Mouse (Mus musculus) right cerebral cortex, adult 18-20 months (tissue): ENCODE results near the gene Clasp2.
"Not testable (repeated sequence)": the region's sequence is repeated elsewhere in the genome, so short reads cannot be mapped to it uniquely, and the experiment has no call there.

Experiments
- DNase-seq: peaks from one replicate; pipeline ENCODE4 v3.0.0; 2022; ENCODE audit warnings: mixed read lengths

The Clasp2 gene

GRCm38 (mm10) chr9:113741108-113741636, at the start of gene Clasp2:
Gene Clasp2, plus strand, starts transcription at chr9:113741473.
- peak; percentile 77 for DNase-seq

DNA sequence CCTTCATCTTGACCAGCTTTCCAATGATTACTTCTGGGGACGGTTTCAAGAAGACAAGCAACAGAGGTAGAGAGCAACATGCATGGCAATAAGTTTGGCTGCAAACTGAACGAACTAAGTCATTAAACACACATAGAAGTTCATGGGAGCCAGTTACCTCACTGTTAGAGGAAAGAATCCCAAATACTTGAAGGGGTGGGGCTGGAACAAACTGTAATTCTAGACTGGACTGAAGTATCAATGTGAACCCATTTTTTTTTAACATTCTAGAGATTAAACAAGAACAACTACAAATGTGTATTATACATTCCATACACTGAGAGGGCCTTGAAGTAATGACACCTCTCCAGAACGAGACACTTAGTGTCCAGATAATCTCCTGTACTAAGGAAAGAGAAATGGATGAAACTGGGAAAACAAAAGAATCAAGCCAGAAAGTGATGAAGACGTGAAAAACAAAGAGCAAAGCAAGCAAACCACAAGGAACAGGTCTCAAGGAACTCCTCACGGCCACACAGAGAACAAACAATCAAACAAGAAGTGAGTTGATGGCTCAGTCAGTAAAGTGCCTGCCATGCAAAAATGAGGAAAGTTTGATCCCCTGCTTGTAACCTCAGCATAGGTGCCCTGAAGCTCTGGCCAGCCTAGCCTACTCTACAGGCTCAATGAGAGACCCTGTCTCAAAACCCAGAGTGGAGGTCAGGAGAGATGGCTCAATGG, 39.7 kb upstream of the Clasp2 start:
- no peak for DNase-seq

GRCm38 (mm10) chr9:113706108-113706507, 35.2 kb upstream of the Clasp2 start:
- no peak for DNase-seq

- DNase-seq = no peak
These were observed 34.4 kb upstream of the Clasp2 start for GRCm38 (mm10) chr9:113706841-113707240.

GRCm38 (mm10) chr9:113707481-113708360, 33.6 kb upstream of the Clasp2 start, which contains the start of gene Pdcd6ip:
Gene Pdcd6ip, minus strand, starts transcription at chr9:113708259.
- peak; percentile 94 for DNase-seq

DNA sequence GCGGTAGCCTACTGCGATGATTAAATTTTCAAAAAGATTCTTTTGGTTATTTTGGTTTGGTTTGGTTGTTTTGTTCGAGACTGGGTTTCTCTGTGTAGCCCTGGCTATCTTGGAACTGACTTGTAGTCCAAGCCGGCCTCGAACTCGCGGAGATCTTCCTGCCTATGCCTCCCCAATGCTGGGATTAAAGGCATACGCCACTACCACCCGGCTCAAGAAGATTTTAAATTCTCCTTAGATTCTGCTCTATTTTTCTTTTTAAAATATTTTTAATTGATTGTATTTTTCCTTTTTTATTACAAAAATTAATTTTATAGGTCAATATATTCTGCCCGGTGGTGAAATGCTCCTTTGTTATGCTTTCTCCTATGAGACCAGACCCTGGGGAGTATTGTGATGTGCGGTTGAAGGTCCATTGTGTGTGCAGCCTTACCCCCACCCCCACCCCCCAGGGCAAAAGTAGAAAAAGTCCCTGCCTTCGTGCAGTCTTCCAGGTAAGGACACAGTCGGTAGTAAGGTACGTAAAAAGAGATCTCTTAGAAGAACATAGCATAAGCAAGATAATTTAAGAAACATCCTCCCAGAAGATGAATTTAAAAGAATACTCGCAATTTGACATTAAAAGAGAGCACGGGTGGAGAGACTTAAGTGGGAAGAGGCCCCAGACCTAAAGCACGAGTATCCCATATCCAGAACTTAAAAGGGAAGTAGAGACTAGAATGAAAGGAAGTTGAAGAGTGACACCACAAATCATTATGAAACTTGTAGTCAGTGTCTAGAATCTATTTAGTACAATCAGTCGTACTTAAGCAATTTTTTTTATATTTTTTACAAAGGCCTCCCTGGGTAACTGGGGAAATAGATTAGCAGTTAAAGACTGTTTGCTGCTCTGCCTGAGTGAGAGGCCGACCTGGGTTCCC, 32.7 kb upstream of the Clasp2 start:
- DNase-seq = no peak

DNA sequence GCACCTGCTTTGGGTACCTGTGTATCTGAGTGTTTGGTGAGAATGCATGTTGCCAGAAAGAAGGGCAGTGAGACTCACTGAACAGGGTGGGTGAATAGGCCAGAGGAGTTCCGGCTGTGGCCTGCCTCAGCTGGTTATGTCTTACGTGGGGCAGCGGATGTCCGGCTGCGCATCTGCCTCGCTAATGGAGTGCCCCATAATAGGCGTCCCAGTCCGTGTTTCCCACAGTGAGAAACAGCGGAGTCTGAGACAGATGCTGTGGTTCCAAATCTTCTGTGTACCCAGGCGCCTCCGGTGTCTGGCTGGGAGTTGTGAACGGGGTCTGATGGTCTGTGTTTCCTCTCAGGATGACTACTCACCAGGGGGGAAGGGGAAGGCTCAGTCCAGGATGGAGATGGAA, 30.4 kb upstream of the Clasp2 start:
- DNase-seq = no peak

DNA sequence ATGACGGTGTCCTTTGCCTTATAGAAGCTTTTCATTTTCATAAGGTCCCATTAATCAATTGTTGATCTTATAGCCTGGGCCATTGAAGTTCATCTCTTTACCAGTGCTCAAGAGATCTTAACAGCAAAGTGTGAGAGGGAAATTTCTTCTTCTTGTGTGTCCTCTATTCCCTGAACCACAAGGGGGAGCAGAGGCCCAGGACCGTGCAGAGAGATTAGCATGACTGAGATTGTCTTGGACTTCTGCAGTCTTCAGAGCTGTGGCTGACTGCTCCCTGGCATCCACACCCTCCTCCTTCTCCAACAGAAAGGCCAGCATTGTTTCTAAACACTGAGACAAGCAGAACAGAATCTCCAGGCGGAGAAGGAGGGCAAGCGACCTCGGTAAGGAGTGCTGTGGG, 22.2 kb upstream of the Clasp2 start:
- DNase-seq = peak; percentile 36

DNA sequence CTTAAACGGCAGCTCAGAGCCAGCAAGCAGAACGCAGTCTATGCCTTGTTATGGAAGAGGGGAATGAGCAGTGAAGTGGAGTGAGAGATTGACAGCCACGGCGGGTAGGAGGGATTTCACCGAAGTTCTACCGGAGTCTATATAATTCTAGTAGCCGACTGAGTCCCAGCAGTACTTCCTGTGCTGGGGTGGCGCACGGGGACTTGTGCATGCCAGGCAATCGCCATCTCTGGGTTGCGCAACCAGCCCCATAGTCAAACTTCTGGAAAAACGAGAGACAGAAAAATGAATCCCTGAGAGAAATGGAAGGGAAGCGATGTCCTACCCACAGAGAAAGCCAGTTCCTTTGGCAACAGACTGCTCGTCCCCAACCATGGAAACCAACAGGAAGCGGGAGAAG, 16.6 kb upstream of the Clasp2 start:
- no peak for DNase-seq

DNA sequence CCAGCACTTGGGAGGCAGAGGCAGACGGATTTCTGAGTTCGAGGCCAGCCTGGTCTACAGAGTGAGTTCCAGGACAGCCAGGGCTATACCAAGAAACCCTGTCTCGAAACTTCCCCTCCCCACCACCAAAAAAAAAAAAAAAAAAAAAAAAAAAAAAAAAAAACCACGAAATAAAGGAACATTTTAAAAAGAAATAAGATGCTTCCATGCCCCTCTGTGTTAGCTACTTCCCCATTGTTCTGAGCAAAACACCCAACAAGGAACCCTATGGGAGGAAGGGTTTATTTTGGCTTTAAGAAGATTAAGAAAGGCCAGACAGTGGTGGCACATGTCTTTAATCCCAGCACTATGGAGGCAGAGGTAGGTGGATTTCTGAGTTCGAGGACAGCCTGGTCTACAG, 15.7 kb upstream of the Clasp2 start:
- not testable (repeated sequence) for DNase-seq

GRCm38 (mm10) chr9:113726131-113726530, 15.1 kb upstream of the Clasp2 start:
- DNase-seq = no peak

- DNase-seq = no peak
These were observed 14.1 kb upstream of the Clasp2 start for GRCm38 (mm10) chr9:113726991-113727680.

DNA sequence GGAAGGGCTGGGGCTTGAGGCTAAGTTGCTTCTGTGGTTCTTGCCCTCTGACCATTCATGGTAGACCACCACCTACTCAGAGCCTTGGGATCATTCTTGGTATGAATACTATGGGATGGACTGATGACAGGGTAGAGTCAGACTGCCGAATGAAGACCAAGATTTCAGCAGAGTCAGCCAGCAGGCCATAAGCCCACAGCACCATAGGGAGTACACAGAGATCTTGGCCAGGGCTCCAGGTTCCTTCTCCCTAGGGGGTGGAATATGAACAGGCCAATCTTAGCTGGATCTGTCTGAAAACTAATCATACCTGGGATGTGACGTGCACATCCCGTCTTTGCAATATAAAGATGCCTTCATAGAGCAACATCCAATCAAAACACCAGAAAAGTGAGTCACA, 9.7 kb upstream of the Clasp2 start:
- no peak for DNase-seq

GRCm38 (mm10) chr9:113735920-113736319, 5.4 kb upstream of the Clasp2 start:
- no peak for DNase-seq

DNA sequence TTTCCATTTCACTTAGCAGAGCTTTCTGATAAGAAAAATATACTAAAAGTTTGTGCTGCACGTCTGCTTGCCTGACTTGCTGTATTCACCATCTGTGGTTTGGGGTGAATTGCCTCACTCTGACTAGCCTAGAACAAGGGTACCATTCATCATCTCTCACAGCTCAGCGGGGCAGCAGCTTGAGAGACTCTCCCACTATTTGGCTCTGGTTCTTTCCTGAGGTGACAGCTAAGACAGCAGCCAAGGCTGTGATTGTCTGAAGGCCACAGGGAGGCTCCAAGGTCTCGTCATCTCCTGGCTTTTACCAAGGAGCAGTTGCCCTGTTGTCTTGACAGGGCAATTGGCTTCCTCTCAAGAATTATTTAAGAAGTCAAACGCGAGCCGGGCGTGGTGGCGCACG, 3.3 kb upstream of the Clasp2 start:
- no peak for DNase-seq

- no peak for DNase-seq
These were observed 2.3 kb upstream of the Clasp2 start for GRCm38 (mm10) chr9:113738941-113739340.

- DNase-seq = peak; percentile 43
These were observed 414 bp downstream of the Clasp2 start for GRCm38 (mm10) chr9:113741637-113742137.

DNA sequence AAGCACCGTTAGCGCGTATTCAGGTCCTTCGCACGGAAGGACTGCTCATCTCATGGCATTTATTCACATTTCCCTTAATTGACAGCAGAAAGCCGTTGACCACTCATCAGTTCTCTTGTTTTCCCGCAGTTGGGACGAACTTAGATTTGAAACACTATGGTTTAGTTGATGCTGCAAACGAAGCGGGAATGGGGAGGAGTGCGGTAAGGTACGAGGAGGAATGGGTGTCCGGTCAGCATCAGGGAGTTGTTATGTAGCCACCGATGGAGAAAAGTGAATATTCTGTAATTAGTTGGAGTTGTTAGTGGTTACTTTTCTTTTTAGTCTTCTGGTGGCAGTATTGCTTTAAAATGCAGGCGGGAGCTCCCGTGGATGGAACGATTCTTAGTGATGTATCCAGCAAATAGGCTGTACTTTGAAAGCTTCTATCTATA, 1.1 kb downstream of the Clasp2 start:
- DNase-seq = peak; percentile 27

- peak; percentile 5 for DNase-seq
These were observed 2.0 kb downstream of the Clasp2 start for GRCm38 (mm10) chr9:113743291-113743690.

DNA sequence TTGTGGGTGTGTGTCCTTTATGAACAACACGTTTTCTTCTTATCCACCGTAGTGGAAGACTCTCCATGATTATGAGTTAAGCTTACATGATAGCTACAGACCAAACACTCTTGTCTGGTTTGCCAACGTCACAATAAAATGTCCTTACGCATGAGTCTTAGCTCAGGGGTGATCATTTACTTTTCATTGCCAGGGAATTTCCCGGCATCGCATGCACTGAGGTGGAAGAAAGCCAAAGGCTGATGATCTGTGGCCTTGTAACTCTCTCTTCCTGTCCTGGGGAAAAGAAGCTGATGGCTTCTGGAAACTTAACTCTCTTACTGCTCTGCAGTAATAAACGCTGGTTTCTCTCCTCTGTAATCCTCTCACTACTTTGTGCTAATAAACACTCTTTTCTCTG, 8.1 kb downstream of the Clasp2 start:
- no peak for DNase-seq

DNA sequence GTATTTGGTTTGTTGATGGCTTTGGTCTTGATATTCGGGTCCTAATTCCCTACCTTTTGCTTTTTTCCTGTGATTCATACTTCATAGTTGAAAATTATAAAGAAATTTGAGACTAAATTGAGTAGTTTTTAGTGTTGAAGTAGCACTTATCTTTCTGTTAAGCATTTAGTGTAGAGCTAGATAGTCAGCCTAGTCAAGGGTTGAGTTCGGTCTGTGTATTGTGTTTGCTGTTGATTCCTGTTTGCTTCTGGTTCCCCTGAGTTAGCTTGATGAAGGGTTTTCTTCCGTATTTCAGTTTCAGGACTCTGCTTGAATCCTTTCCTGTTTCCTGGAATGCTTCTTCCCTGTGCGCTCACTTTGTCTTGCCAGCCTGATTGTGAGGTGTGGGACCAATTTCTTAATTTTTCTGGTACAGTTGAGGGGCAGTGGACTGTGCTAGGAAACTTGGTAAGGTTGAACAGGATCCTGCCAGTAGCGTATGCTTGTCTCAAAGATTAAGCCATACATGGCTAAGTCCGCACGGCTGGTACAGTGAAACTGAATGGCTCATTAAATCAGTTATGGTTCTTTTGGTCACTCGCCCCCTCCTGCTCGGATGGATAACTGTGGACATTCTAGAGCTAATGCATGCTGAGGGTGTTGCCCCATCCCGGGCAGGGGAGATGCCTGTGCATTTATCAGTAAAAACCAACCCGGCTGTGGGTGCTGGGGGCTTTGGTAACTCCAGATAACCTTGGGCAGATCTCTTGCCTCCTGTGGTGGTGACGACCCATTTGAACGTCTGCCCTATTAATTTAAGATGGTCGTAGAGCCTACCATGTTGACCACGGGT, 14.8 kb downstream of the Clasp2 start:
- DNase-seq = no peak
